Mouse (Mus musculus) liver, adult 2 months (tissue): ENCODE data around the gene Ttll5. TPM values are rescaled to one million over a fixed set of nuclear protein-coding genes. Genes with fewer than 3 reads are reported as not detected.

Source experiments
- DNase-seq: peaks from one replicate; pipeline ENCODE4 v3.0.0-alpha.2; 2011; ENCODE audit warnings: low read depth, low spot score; ENCODE audit errors: extremely low read depth
- H3K27ac ChIP-seq: fragments of 200-500 bp; replicated peaks from 2 replicates; pipeline ENCODE4 v1.5.1; 2012; ENCODE audit warnings: low read depth, mild to moderate bottlenecking, control low read depth, inconsistent platforms, low read length; ENCODE audit not compliant: insufficient read depth
- H3K27me3 ChIP-seq: fragments of 200-500 bp; 2 replicates; pipeline ENCODE4 v1.6.1; 2012; ENCODE audit warnings: mild to moderate bottlenecking, moderate library complexity, low read length, inconsistent platforms; ENCODE audit not compliant: control insufficient read depth, insufficient read depth
- H3K36me3 ChIP-seq: fragments of 200-500 bp; 2 replicates; pipeline ENCODE4 v1.6.1; 2012; ENCODE audit warnings: low read length, inconsistent platforms; ENCODE audit not compliant: control insufficient read depth, insufficient read depth
- H3K4me1 ChIP-seq: fragments of 200-500 bp; 2 replicates; pipeline ENCODE4 v1.6.1; 2011; ENCODE audit warnings: low read length; ENCODE audit not compliant: control insufficient read depth, insufficient read depth
- H3K4me3 ChIP-seq: fragments of 200-500 bp; 2 replicates; pipeline ENCODE4 v1.5.1; 2011; ENCODE audit warnings: low read depth, mild to moderate bottlenecking, control low read depth, low read length, moderate library complexity; ENCODE audit not compliant: insufficient read depth
- H3K79me2 ChIP-seq: fragments of 200-500 bp; 2 replicates; pipeline ENCODE4 v1.6.1; 2012; ENCODE audit warnings: inconsistent platforms, mild to moderate bottlenecking, low read length, moderate library complexity; ENCODE audit not compliant: control insufficient read depth, insufficient read depth
- H3K9ac ChIP-seq: fragments of 200-500 bp; 2 replicates; pipeline ENCODE4 v1.6.1; 2012; ENCODE audit warnings: low read depth, mild to moderate bottlenecking, control low read depth, inconsistent platforms, low read length
- CTCF ChIP-seq: fragments of 200-500 bp; IDR thresholded peaks from 2 replicates; pipeline ENCODE4 v1.5.1; 2011; ENCODE audit warnings: low read depth, low read length, control low read depth
- POLR2A ChIP-seq: fragments of 200-500 bp; IDR thresholded peaks from 2 replicates; pipeline ENCODE4 v1.6.1; 2011; ENCODE audit warnings: low read length, control low read depth; ENCODE audit not compliant: insufficient read depth; ENCODE audit errors: extremely low read depth
- WGBS: fragments of 180-500 bp; shearing (Covaris S2); methylation state at CpG from one replicate; pipeline ENCODE4 v1.1.7; 2018; 5-methylcytosine and 5-hydroxymethylcytosine counted together
- polyA plus RNA-seq: library from polyadenylated mRNA; depleted of rRNA; stranded (reverse); fragments of >200 nt; gene quantifications from 2 replicates; pipeline ENCODE4 v1.2.3, GENCODE M21; 2012
- total RNA-seq: library from RNA; depleted of rRNA; stranded (reverse); fragments of >200 nt; gene quantifications from 2 replicates; pipeline ENCODE4 v1.2.3, GENCODE M21; 2014

The Ttll5 gene
- total and polyA plus RNA-seq, 2 experiments = 7.6 to 13.1 TPM

GRCm38 (mm10) chr12:85933241-85933640 lies 108.8 kb downstream of the Ttll5 start:
- TF ChIP-seq POLR2A = no peak
- no peak for TF ChIP-seq CTCF
- 97% methylated on average over 10 of the region's 10 CpGs for WGBS
- H3K79me2 ChIP-seq = no peaks in the 10 kb centered on the region
- H3K27me3 ChIP-seq = no peaks in the 10 kb centered on the region
- DNase-seq = no peak
- no peaks in the 10 kb centered on the region for H3K4me1 ChIP-seq
- no peak overlapping the region for H3K9ac ChIP-seq
- H3K36me3 ChIP-seq = peaks cover 29% of the 10 kb centered on the region
- H3K27ac ChIP-seq = no peak overlapping the region
- no peak overlapping the region for H3K4me3 ChIP-seq

GRCm38 (mm10) chr12:85937384-85937783 lies 112.9 kb downstream of the Ttll5 start:
- Histone ChIP-seq H3K9ac (no peak overlapping the region), H3K36me3 (peaks cover 24% of the 10 kb centered on the region), H3K4me1 (no peaks in the 10 kb centered on the region), H3K27me3 (no peaks in the 10 kb centered on the region), H3K79me2 (no peaks in the 10 kb centered on the region), H3K27ac (no peak overlapping the region), H3K4me3 (no peak overlapping the region)
- no peak for DNase-seq
- 89% methylated on average over 5 of the region's 5 CpGs for WGBS
- TF ChIP-seq POLR2A (no peak), CTCF (no peak)

GRCm38 (mm10) chr12:85943456-85943855 lies 119.0 kb downstream of the Ttll5 start:
- Histone ChIP-seq H3K27ac (no peak overlapping the region), H3K4me3 (no peak overlapping the region), H3K36me3 (peaks cover 12% of the 10 kb centered on the region), H3K4me1 (no peaks in the 10 kb centered on the region), H3K27me3 (no peaks in the 10 kb centered on the region), H3K9ac (no peak overlapping the region), H3K79me2 (no peaks in the 10 kb centered on the region)
- 82% methylated on average over 10 of the region's 10 CpGs for WGBS
- no peak for DNase-seq
- TF ChIP-seq POLR2A (no peak), CTCF (no peak)

GRCm38 (mm10) chr12:85944419-85944818 lies 120.0 kb downstream of the Ttll5 start:
- TF ChIP-seq CTCF = no peak
- no peak overlapping the region for H3K9ac ChIP-seq
- 95% methylated on average over 3 of the region's 3 CpGs for WGBS

GRCm38 (mm10) chr12:85947161-85947560 lies 122.7 kb downstream of the Ttll5 start:
- H3K27ac ChIP-seq = no peak overlapping the region
- DNase-seq = peak; percentile 46
- peaks cover 4% of the 10 kb centered on the region; the same call in 1 of the 2 replicates for H3K36me3 ChIP-seq
- TF ChIP-seq POLR2A = no peak
- TF ChIP-seq CTCF = no peak
- no peaks in the 10 kb centered on the region for H3K27me3 ChIP-seq
- H3K79me2 ChIP-seq = no peaks in the 10 kb centered on the region
- no peak overlapping the region for H3K4me3 ChIP-seq
- no peaks in the 10 kb centered on the region for H3K4me1 ChIP-seq
- WGBS = 86% methylated on average over 4 of the region's 4 CpGs
- no peak overlapping the region for H3K9ac ChIP-seq

More at GRCm38 (mm10) chr12:85944419-85944818, 120.0 kb downstream of the Ttll5 start:
- Histone ChIP-seq H3K79me2 (no peaks in the 10 kb centered on the region), H3K27me3 (no peaks in the 10 kb centered on the region), H3K4me1 (no peaks in the 10 kb centered on the region), H3K27ac (no peak overlapping the region), H3K4me3 (no peak overlapping the region), H3K36me3 (peaks cover 6% of the 10 kb centered on the region; the same call in 1 of the 2 replicates)
- DNase-seq = no peak

GRCm38 (mm10) chr12:85949667-85950066 lies 125.2 kb downstream of the Ttll5 start:
- Histone ChIP-seq H3K4me3 (no peak overlapping the region), H3K27me3 (no peaks in the 10 kb centered on the region), H3K9ac (no peak overlapping the region), H3K4me1 (no peaks in the 10 kb centered on the region), H3K36me3 (peaks cover 2% of the 10 kb centered on the region; the same call in 1 of the 2 replicates), H3K27ac (no peak overlapping the region), H3K79me2 (no peaks in the 10 kb centered on the region)
- DNase-seq = no peak
- TF ChIP-seq CTCF (no peak), POLR2A (no peak)
- WGBS = 95% methylated on average over 6 of the region's 6 CpGs
